Mouse (Mus musculus) stomach, embryonic 14.5 days (tissue): Measurements from ENCODE around the gene Lrrk1. TPM values are rescaled to one million over a fixed set of nuclear protein-coding genes. Genes with fewer than 3 reads are reported as not detected.

Experiments
- ATAC-seq: fragments of 200-750 bp; cut with Nextera tagmentation; 2 replicates; pipeline ENCODE4 v1.8.0; 2017; ENCODE audit warnings: low read depth, moderate TSS enrichment; ENCODE audit not compliant: insufficient number of reproducible peaks, insufficient read depth, low FRiP score
- H3K27ac ChIP-seq: fragments of 300-500 bp; sonication (generic); 2 replicates; pipeline ENCODE4 v1.5.1; 2014; ENCODE audit warnings: mild to moderate bottlenecking, low read length, moderate library complexity, mixed read lengths
- H3K27me3 ChIP-seq: fragments of 300-500 bp; sonication (generic); 2 replicates; pipeline ENCODE4 v1.6.1; 2014; ENCODE audit warnings: low read length, control low read depth, mixed read lengths; ENCODE audit not compliant: control insufficient read depth, insufficient read depth
- H3K36me3 ChIP-seq: fragments of 300-500 bp; sonication (generic); 2 replicates; pipeline ENCODE4 v1.6.1; 2014; ENCODE audit warnings: mild to moderate bottlenecking, control low read depth, low read length, moderate library complexity, mixed read lengths; ENCODE audit not compliant: control insufficient read depth, insufficient read depth
- H3K4me1 ChIP-seq: fragments of 300-500 bp; sonication (generic); 2 replicates; pipeline ENCODE4 v1.6.1; 2014; ENCODE audit warnings: low read length, control low read depth, mixed read lengths; ENCODE audit not compliant: control insufficient read depth, insufficient read depth
- H3K4me2 ChIP-seq: fragments of 300-500 bp; sonication (generic); replicated peaks from 2 replicates; pipeline ENCODE4 v1.6.1; 2014; ENCODE audit warnings: low read depth, low read length, control low read depth
- H3K4me3 ChIP-seq: fragments of 300-500 bp; sonication (generic); 2 replicates; pipeline ENCODE4 v1.5.1; 2014; ENCODE audit warnings: low read depth, low read length, control low read depth
- H3K9ac ChIP-seq: fragments of 300-500 bp; sonication (generic); replicated peaks from 2 replicates; pipeline ENCODE4 v1.6.1; 2014; ENCODE audit warnings: low read depth, mild to moderate bottlenecking, control low read depth, low read length, moderate library complexity, mixed read lengths
- H3K9me3 ChIP-seq: fragments of 300-500 bp; sonication (generic); 2 replicates; pipeline ENCODE4 v1.6.1; 2016; ENCODE audit warnings: low read depth, low read length, control low read depth; ENCODE audit not compliant: control insufficient read depth
- WGBS: fragments of 180-500 bp; shearing (Covaris S2); extraction: QIAGEN DNeasy Blood & Tissue Kit; methylation state at CpG from one replicate; pipeline ENCODE4 v1.1.7; 2014; 5-methylcytosine and 5-hydroxymethylcytosine counted together
- polyA plus RNA-seq: library from polyadenylated mRNA; unstranded; fragments of >200 nt; fragmentation: Nextera tagmentation; extraction: Ambion mirVana; gene quantifications from 2 replicates; pipeline ENCODE4 v1.2.1, GENCODE M21; 2014

Lrrk1 gene
- polyA plus RNA-seq, 1 experiment from 2014 or later = 17.9 TPM

- Histone ChIP-seq H3K36me3 (no peaks in the 10 kb centered on the region), H3K4me1 (peaks cover 6% of the 10 kb centered on the region; the same call in 1 of the 2 replicates), H3K9ac (no peak overlapping the region), H3K9me3 (no peaks in the 10 kb centered on the region), H3K27me3 (no peaks in the 10 kb centered on the region), H3K4me3 (no peak overlapping the region), H3K4me2 (no peak overlapping the region), H3K27ac (no peak overlapping the region)
- ATAC-seq = no peak
- 82% methylated on average over 4 of the region's 4 CpGs for WGBS
These were observed 156.3 kb downstream of the Lrrk1 start for GRCm38 (mm10) chr7:66231861-66232260.

- peaks cover 6% of the 10 kb centered on the region; the same call in 1 of the 2 replicates for H3K4me1 ChIP-seq
- no peaks in the 10 kb centered on the region for H3K36me3 ChIP-seq
- no peak overlapping the region for H3K27ac ChIP-seq
- no peak overlapping the region for H3K9ac ChIP-seq
- no peaks in the 10 kb centered on the region for H3K9me3 ChIP-seq
- no peak for ATAC-seq
- H3K4me3 ChIP-seq = no peak overlapping the region
- H3K27me3 ChIP-seq = no peaks in the 10 kb centered on the region
- no peak overlapping the region for H3K4me2 ChIP-seq
- 53% methylated on average over 17 of the region's 17 CpGs for WGBS
These were observed 157.3 kb downstream of the Lrrk1 start for GRCm38 (mm10) chr7:66230638-66231550.

GRCm38 (mm10) chr7:66230246-66230637 lies 157.9 kb downstream of the Lrrk1 start:
- no peak overlapping the region for H3K4me2 ChIP-seq
- H3K36me3 ChIP-seq = no peaks in the 10 kb centered on the region
- no peak for ATAC-seq
- no peak overlapping the region for H3K9ac ChIP-seq
- peaks cover 6% of the 10 kb centered on the region; the same call in 1 of the 2 replicates for H3K4me1 ChIP-seq
- 68% methylated on average over 4 of the region's 4 CpGs for WGBS
- no peaks in the 10 kb centered on the region for H3K27me3 ChIP-seq
- H3K9me3 ChIP-seq = no peaks in the 10 kb centered on the region
- H3K27ac ChIP-seq = no peak overlapping the region
- no peak overlapping the region for H3K4me3 ChIP-seq

GRCm38 (mm10) chr7:66229433-66229832 lies 158.7 kb downstream of the Lrrk1 start:
- H3K4me3 ChIP-seq = no peak overlapping the region
- ATAC-seq = no peak
- H3K27ac ChIP-seq = no peak overlapping the region
- no peaks in the 10 kb centered on the region for H3K9me3 ChIP-seq
- H3K27me3 ChIP-seq = no peaks in the 10 kb centered on the region
- H3K4me2 ChIP-seq = no peak overlapping the region
- H3K4me1 ChIP-seq = peaks cover 6% of the 10 kb centered on the region; the same call in 1 of the 2 replicates
- no peaks in the 10 kb centered on the region for H3K36me3 ChIP-seq
- 61% methylated on average over 7 of the region's 7 CpGs for WGBS
- H3K9ac ChIP-seq = no peak overlapping the region

- H3K4me2 ChIP-seq = no peak overlapping the region
- H3K27ac ChIP-seq = no peak overlapping the region
- no peaks in the 10 kb centered on the region for H3K36me3 ChIP-seq
- H3K4me1 ChIP-seq = peaks cover 6% of the 10 kb centered on the region
- no peak overlapping the region for H3K4me3 ChIP-seq
- 53% methylated on average over 2 of the region's 2 CpGs for WGBS
- H3K27me3 ChIP-seq = no peaks in the 10 kb centered on the region
- H3K9ac ChIP-seq = no peak overlapping the region
- ATAC-seq = no peak
- no peaks in the 10 kb centered on the region for H3K9me3 ChIP-seq
These were observed 159.6 kb downstream of the Lrrk1 start for GRCm38 (mm10) chr7:66228610-66228920.

- no peak overlapping the region for H3K4me3 ChIP-seq
- ATAC-seq = peak; percentile 29; the same call in 1 of the 2 replicates
- no peaks in the 10 kb centered on the region for H3K9me3 ChIP-seq
- no peak overlapping the region for H3K9ac ChIP-seq
- 60% methylated on average over 13 of the region's 13 CpGs for WGBS
- no peaks in the 10 kb centered on the region for H3K36me3 ChIP-seq
- no peaks in the 10 kb centered on the region for H3K27me3 ChIP-seq
- no peak overlapping the region for H3K4me2 ChIP-seq
- no peak overlapping the region for H3K27ac ChIP-seq
- peaks cover 6% of the 10 kb centered on the region for H3K4me1 ChIP-seq
These were observed 160.1 kb downstream of the Lrrk1 start for GRCm38 (mm10) chr7:66227814-66228609.

- Histone ChIP-seq H3K4me3 (no peak overlapping the region), H3K27me3 (no peaks in the 10 kb centered on the region), H3K36me3 (no peaks in the 10 kb centered on the region), H3K9ac (no peak overlapping the region), H3K4me2 (no peak overlapping the region), H3K9me3 (no peaks in the 10 kb centered on the region), H3K27ac (no peak overlapping the region), H3K4me1 (peaks cover 6% of the 10 kb centered on the region)
- ATAC-seq = no peak
- 81% methylated on average over 3 of the region's 3 CpGs for WGBS
These were observed 162.3 kb downstream of the Lrrk1 start for GRCm38 (mm10) chr7:66225881-66226280.

GRCm38 (mm10) chr7:66224541-66224940 lies 163.6 kb downstream of the Lrrk1 start:
- Histone ChIP-seq H3K4me1 (peaks cover 3% of the 10 kb centered on the region), H3K9me3 (no peaks in the 10 kb centered on the region), H3K27ac (no peak overlapping the region), H3K27me3 (no peaks in the 10 kb centered on the region), H3K4me3 (no peak overlapping the region), H3K36me3 (no peaks in the 10 kb centered on the region), H3K4me2 (no peak overlapping the region), H3K9ac (no peak overlapping the region)
- WGBS = 94% methylated on average over 6 of the region's 6 CpGs
- no peak for ATAC-seq
